Mouse (Mus musculus) thymus, adult 2 months (tissue): ENCODE measurements at regions not wholly inside any gene's neighbourhood (a gene's known extent, or its start where the extent isn't known, plus 50 kb on each side); places are given as distances from the start of the nearest gene placed in this dataset.

Experiments used
- CTCF ChIP-seq: fragments of 200-500 bp; IDR thresholded peaks from 2 replicates; pipeline ENCODE4 v1.5.1; 2012; ENCODE audit warnings: mild to moderate bottlenecking, control low read depth, low read length, moderate library complexity, borderline replicate concordance; ENCODE audit not compliant: control insufficient read depth, poor library complexity, insufficient read depth; ENCODE audit errors: extremely low read depth
- POLR2A ChIP-seq: fragments of 200-500 bp; IDR thresholded peaks from 2 replicates; pipeline ENCODE4 v1.6.1; 2012; ENCODE audit warnings: mild to moderate bottlenecking, low read length, control low read depth, moderate library complexity; ENCODE audit not compliant: control insufficient read depth, poor library complexity, insufficient read depth; ENCODE audit errors: extremely low read depth

DNA sequence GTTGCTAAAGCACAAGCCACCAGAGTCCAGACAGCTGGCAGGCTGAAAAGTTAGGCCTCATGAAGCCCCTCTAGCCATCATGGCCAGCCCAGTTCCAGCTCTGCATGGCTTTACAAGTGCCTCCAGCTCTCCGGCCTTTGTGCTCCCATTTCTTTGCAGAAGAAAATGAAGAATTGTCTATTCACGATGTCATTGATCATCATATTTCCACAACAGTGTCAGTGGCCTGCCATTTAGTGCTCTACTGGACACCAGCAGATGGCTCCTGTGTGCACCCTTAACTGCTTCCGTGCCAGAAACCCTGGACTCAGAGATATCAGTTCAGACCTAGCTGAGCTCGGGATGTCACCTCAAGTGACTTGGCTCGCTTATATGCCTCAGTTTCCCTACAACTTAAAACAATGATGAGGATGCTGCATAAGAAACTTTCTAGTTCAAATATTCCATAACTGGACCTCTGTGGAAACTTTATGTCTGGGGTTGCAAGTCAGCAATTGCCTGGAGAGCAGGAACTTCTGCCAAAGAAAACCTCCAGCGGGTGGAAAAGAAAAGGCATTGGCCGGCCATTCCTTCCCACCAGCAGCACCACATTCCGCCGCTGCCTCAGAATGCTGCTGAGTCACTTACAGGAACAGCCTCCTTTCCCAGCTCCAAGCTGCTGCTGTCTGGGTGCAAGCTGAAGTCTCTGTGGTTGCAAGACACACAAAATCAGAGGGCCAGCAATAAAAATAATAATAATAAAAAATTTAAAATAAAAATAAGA lies 211.4 kb upstream of the Nabp1 start:
- TF ChIP-seq POLR2A (no peak), CTCF (no peak)
